Mouse (Mus musculus): ENCODE results near the gene Wls.

- no peak for TF ChIP-seq EP300 (optimal IDR thresholded peaks at IDR 0.05)
- no peak for TF ChIP-seq CTCF (IDR thresholded peaks at IDR 0.05; ENCODE audit: low read depth)
Measured at GRCm38 (mm10) chr3:159885781-159886400, 46.4 kb downstream of the Wls start.

Measured in stomach, postnatal 0 days (tissue).